Mouse (Mus musculus): ENCODE measurements around the gene Ell. TPM values are rescaled to one million over a fixed set of nuclear protein-coding genes. Genes with fewer than 3 reads are reported as not detected.
A peak's percentile ranks its signal among the peaks of the same experiment; 100 is the strongest.

Ell gene
- polyA plus RNA-seq, 1 experiment, result 45.6 TPM

DNA sequence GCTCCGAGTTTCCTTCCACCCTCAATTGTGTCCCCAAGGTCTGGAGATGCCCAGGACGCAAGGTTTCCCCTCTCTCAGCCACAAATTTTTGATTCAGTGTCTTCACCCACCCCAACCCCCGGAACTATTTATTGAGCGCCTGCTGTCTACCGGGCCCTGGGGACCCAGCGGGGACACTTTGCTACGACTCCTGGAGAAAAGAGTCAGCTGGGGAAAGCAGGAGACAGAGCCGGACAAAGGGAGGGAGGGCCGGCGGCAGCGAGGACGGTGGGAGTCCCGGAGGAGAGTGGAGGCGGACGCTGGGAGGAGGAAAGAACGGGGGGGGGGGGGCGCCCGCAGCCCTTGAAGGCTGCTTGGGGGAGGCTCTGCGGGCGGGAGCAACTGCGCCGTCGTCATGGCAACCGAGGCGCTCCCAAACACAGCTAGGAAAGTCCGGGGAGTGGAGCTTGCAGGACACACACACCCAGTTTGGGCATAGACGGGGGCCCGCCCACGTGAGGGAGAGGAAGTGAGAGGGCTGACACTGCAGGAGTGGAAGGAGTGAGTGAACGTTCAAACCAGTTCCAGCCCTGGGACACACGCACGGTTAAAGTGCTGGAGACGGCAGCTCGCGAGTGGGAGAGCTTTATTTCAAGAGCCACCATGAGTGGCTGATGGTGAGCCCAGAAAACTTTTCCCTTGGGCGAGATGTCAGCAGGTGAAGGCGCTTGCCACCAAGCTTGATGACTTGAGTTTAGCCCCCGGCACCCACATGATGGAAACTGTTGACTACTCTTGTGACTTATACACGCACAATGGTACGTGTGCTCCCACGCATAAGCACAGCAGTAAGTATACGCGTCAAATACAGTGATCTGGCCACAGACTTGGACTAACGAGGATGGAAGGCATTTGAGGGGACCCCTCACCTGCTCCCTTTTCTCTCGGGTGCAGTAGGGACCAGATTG is 70.9 kb downstream of the Ell start:
- TF ChIP-seq CTCF (IDR thresholded peaks at IDR 0.05; ENCODE audit: extremely low read depth, insufficient read length, insufficient replicate concordance, low read depth, low read length), result no peak
- TF ChIP-seq POLR2A (IDR thresholded peaks at IDR 0.05; ENCODE audit: low read depth, low read length), result peak; percentile 44; the same call in 1 of the 2 replicates
- Histone ChIP-seq H3K27ac (ENCODE audit: insufficient read depth, low read depth, low read length) (peak overlapping the region; percentile 98), H3K27me3 (ENCODE audit: control insufficient read depth, insufficient read depth, low read length) (no peaks in the 10 kb centered on the region), H3K36me3 (ENCODE audit: control insufficient read depth, insufficient read depth, low read length) (no peaks in the 10 kb centered on the region), H3K4me3 (ENCODE audit: low read depth, low read length) (peak overlapping the region; percentile 71), H3K4me1 (ENCODE audit: control insufficient read depth, insufficient read depth, insufficient read length, low read length) (peaks cover 24% of the 10 kb centered on the region)
- under 1% methylated on average over 45 of the region's 45 CpGs for WGBS

DNA sequence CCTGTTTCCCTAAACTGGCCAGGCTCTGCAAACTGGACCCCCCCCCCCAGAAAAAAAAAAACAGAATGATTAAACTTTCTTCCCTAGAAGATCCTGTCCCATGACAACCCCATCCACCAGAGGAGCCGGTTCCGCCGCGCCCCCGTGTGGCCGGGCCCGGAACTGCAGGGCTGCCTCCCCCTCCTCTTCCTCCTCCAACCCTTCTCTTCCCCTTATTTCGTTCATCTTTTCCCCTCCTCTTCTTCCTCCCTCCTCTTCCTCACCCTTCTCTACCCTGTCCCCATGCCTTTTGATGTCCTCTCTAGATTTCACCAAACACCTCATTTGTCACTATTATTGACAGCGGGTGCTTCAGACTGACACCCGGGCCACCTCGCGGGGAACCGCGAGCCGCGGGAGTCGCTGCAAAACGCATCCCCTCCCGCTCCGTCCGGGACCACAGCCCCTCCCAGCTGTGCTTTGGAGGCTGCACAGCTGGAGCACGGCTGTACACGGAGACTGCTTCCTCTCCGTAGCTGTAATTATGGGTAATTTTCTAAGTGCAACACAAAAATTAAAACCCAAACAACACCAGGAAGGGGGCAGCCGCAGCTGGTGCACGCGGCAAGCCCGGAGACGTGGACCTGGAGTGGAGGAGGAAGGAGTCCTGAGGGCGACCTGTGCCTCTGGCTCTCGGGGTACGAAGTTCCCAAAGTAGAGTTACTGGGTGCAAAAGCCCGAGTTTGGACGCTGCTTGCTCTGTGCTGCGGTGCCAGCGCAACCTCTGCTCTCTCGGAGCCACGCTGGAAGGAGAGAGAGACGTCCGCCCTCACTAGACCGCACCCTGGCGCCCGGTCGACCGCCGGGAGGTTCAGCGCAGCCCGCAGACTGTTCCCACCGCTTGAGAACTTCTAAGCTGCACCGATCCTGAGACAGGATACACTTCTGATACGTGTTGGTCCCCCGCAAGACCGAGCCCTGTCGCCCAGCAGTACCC is 71.8 kb downstream of the Ell start:
- Histone ChIP-seq H3K36me3 (ENCODE audit: control insufficient read depth, insufficient read depth, low read length) (no peaks in the 10 kb centered on the region), H3K4me1 (ENCODE audit: control insufficient read depth, insufficient read depth, insufficient read length, low read length) (peaks cover 24% of the 10 kb centered on the region), H3K27me3 (ENCODE audit: control insufficient read depth, insufficient read depth, low read length) (no peaks in the 10 kb centered on the region), H3K27ac (ENCODE audit: insufficient read depth, low read depth, low read length) (peak overlapping the region; percentile 89), H3K4me3 (ENCODE audit: low read depth, low read length) (peak overlapping the region; percentile 71)
- under 1% methylated on average over 54 of the region's 54 CpGs for WGBS
- TF ChIP-seq POLR2A (IDR thresholded peaks at IDR 0.05; ENCODE audit: low read depth, low read length), result 0 out of 2 replicates have a peak, but pooled peaks have one; percentile 7
- peak; percentile 92 for TF ChIP-seq CTCF (IDR thresholded peaks at IDR 0.05; ENCODE audit: extremely low read depth, insufficient read length, insufficient replicate concordance, low read depth, low read length)

DNA sequence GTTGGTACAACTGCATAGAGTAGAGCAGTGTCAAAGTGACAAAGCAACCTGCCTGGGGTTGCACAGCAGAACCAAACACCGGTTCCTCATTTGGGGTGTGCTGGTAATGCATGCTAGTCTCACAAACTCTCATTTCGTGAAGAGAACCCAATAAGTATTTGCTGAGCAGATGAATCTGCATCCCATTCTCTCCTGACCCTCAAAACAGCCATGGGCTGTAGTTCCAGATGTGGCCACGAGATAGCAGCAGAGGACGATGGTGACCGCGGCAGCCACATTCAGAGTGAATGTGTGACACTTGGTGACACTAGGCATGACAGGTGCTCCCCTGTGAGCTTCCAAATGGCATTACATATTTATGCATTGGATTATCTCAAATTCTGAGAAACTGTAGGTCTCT is 72.6 kb downstream of the Ell start:
- TF ChIP-seq CTCF (IDR thresholded peaks at IDR 0.05; ENCODE audit: extremely low read depth, insufficient read length, insufficient replicate concordance, low read depth, low read length) (peak; percentile 83), POLR2A (IDR thresholded peaks at IDR 0.05; ENCODE audit: low read depth, low read length) (no peak)
- Histone ChIP-seq H3K27ac (ENCODE audit: insufficient read depth, low read depth, low read length) (peak overlapping the region; percentile 88), H3K4me1 (ENCODE audit: control insufficient read depth, insufficient read depth, insufficient read length, low read length) (peaks cover 23% of the 10 kb centered on the region), H3K36me3 (ENCODE audit: control insufficient read depth, insufficient read depth, low read length) (no peaks in the 10 kb centered on the region), H3K27me3 (ENCODE audit: control insufficient read depth, insufficient read depth, low read length) (no peaks in the 10 kb centered on the region), H3K4me3 (ENCODE audit: low read depth, low read length) (peak overlapping the region; percentile 71)
- under 1% methylated on average over 6 of the region's 6 CpGs for WGBS

DNA sequence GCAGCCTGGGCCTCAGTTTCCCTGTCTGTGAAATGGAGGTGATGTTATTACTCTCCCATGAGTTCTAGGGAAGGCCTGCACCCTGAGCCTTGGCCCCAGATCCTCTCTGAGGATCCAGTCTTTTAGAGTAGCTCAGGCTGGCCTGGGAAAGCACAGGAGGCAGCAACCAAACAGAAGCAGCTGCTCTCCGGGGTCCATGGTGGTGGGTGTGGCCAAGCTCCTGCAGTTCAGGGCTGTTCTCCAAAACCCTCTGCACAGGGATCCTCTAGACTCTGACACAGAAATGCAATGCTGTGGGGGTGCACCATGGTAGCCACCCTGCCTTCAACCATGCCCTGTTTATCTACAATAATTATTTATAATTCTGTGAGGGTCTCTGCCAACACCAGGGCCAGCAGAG is 74.5 kb downstream of the Ell start:
- Histone ChIP-seq H3K36me3 (ENCODE audit: control insufficient read depth, insufficient read depth, low read length) (no peaks in the 10 kb centered on the region), H3K4me3 (ENCODE audit: low read depth, low read length) (no peak overlapping the region), H3K27me3 (ENCODE audit: control insufficient read depth, insufficient read depth, low read length) (no peaks in the 10 kb centered on the region), H3K4me1 (ENCODE audit: control insufficient read depth, insufficient read depth, insufficient read length, low read length) (peaks cover 17% of the 10 kb centered on the region), H3K27ac (ENCODE audit: insufficient read depth, low read depth, low read length) (no peak overlapping the region)
- TF ChIP-seq CTCF (IDR thresholded peaks at IDR 0.05; ENCODE audit: extremely low read depth, insufficient read length, insufficient replicate concordance, low read depth, low read length) (no peak), POLR2A (IDR thresholded peaks at IDR 0.05; ENCODE audit: low read depth, low read length) (no peak)
- 12% methylated on average over 1 of the region's 1 CpGs for WGBS

DNA sequence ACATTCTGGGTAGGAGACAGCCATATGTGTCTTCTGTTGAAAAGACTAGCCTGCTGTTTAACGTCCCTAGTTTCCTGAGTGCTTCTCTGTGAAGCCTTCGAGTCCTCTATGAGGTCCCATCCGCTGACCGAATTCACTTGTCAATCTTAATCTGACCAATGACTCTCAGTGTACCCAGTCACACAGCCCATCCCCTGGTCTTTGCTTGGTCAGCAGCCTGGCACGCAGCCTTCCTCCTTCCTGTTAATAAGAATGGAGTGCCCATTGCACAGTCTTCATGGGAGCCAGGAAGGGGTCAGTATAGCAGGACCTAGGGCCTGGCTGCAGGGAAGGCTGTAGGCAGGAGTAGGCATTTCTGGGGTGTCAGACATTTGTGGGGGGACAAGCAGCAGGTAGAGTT is 75.2 kb downstream of the Ell start:
- H3K4me3 ChIP-seq (ENCODE audit: low read depth, low read length), result no peak overlapping the region
- no peak overlapping the region for H3K27ac ChIP-seq (ENCODE audit: insufficient read depth, low read depth, low read length)
- WGBS, result 76% methylated on average over 5 of the region's 5 CpGs
- H3K27me3 ChIP-seq (ENCODE audit: control insufficient read depth, insufficient read depth, low read length), result no peaks in the 10 kb centered on the region
- H3K36me3 ChIP-seq (ENCODE audit: control insufficient read depth, insufficient read depth, low read length), result no peaks in the 10 kb centered on the region
- TF ChIP-seq CTCF (IDR thresholded peaks at IDR 0.05; ENCODE audit: extremely low read depth, insufficient read length, insufficient replicate concordance, low read depth, low read length), result no peak
- H3K4me1 ChIP-seq (ENCODE audit: control insufficient read depth, insufficient read depth, insufficient read length, low read length), result peaks cover 12% of the 10 kb centered on the region

DNA sequence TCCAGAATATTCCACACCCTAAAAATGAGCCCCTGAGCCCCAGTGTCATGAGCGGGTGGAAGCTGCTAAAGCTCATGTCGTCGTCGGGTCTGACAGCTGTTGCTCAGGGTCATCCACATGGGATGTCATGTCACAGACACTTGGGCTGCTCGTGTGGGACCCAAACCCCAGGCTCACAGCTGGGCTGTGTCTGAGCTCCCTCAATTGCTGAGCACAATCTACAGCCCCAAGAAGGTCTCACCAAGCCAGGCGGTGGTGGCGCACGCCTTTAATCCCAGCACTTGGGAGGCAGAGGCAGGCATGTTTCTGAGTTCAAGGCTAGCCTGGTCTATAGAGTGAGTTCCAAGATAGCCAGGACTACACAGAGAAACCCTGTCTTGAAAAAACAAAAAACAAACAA is 76.0 kb downstream of the Ell start:
- H3K27me3 ChIP-seq (ENCODE audit: control insufficient read depth, insufficient read depth, low read length), result no peaks in the 10 kb centered on the region
- TF ChIP-seq CTCF (IDR thresholded peaks at IDR 0.05; ENCODE audit: extremely low read depth, insufficient read length, insufficient replicate concordance, low read depth, low read length) (no peak), POLR2A (IDR thresholded peaks at IDR 0.05; ENCODE audit: low read depth, low read length) (no peak)
- peaks cover 10% of the 10 kb centered on the region for H3K4me1 ChIP-seq (ENCODE audit: control insufficient read depth, insufficient read depth, insufficient read length, low read length)
- 87% methylated on average over 8 of the region's 8 CpGs for WGBS
- no peaks in the 10 kb centered on the region for H3K36me3 ChIP-seq (ENCODE audit: control insufficient read depth, insufficient read depth, low read length)
- H3K27ac ChIP-seq (ENCODE audit: insufficient read depth, low read depth, low read length), result no peak overlapping the region
- H3K4me3 ChIP-seq (ENCODE audit: low read depth, low read length), result no peak overlapping the region

Measured in small intestine, adult 2 months (tissue).